Mouse (Mus musculus) left cerebral cortex, adult 9 months (tissue): Measurements from ENCODE around the gene Amotl2.

Experiments
- DNase-seq, 2 experiments: peaks; one replicate each; pipeline ENCODE4 v3.0.0; 2022; ENCODE audit warnings: low spot score in 2 of 2

Amotl2 gene

GRCm38 (mm10) chr9:102716481-102717163 is at the start of gene Amotl2:
Amotl2 (plus strand) TSS chr9:102716672.
- DNase-seq: no peak

GRCm38 (mm10) chr9:102668115-102668514 is 48.4 kb upstream of the Amotl2 start:
- no peak for DNase-seq

- no peak for DNase-seq
Observed at GRCm38 (mm10) chr9:102668906-102669305, 47.6 kb upstream of the Amotl2 start.

GRCm38 (mm10) chr9:102673381-102673780 is 43.1 kb upstream of the Amotl2 start:
- no peak for DNase-seq

GRCm38 (mm10) chr9:102675922-102676321 is 40.5 kb upstream of the Amotl2 start:
- DNase-seq: no peak

- no peak for DNase-seq
Observed at GRCm38 (mm10) chr9:102681470-102681869, 35.0 kb upstream of the Amotl2 start.

- no peak for DNase-seq
Observed at GRCm38 (mm10) chr9:102687943-102688342, 28.5 kb upstream of the Amotl2 start.

GRCm38 (mm10) chr9:102689406-102689939 is 27.0 kb upstream of the Amotl2 start:
- DNase-seq: no peak

GRCm38 (mm10) chr9:102689940-102690642 is 26.4 kb upstream of the Amotl2 start:
- peak in 1 of 2 experiments; percentile 26 for DNase-seq

- DNase-seq: no peak
Observed at GRCm38 (mm10) chr9:102690891-102691290, 25.6 kb upstream of the Amotl2 start.

GRCm38 (mm10) chr9:102692564-102693475 is 23.7 kb upstream of the Amotl2 start:
- no peak for DNase-seq

GRCm38 (mm10) chr9:102701042-102701441 is 15.4 kb upstream of the Amotl2 start:
- no peak for DNase-seq

- DNase-seq: no peak
Observed at GRCm38 (mm10) chr9:102709504-102710135, 6.9 kb upstream of the Amotl2 start.

- DNase-seq: no peak
Observed at GRCm38 (mm10) chr9:102710520-102710919, 6.0 kb upstream of the Amotl2 start.

- DNase-seq: peak in 1 of 2 experiments; percentile 44
Observed at GRCm38 (mm10) chr9:102713797-102714196, 2.7 kb upstream of the Amotl2 start.

GRCm38 (mm10) chr9:102714893-102715505 is 1.5 kb upstream of the Amotl2 start:
- DNase-seq: no peak

GRCm38 (mm10) chr9:102715506-102715900 is 969 bp upstream of the Amotl2 start:
- DNase-seq: no peak

GRCm38 (mm10) chr9:102717164-102717885 is 853 bp downstream of the Amotl2 start:
- peak; percentile 68 to 84 for DNase-seq

- peak in 1 of 2 experiments; percentile 78 for DNase-seq
Observed at GRCm38 (mm10) chr9:102717886-102718643, 1.6 kb downstream of the Amotl2 start.
